Mouse (Mus musculus) T-helper 17 cell (primary cell): ENCODE results near the gene Slc41a2.
"Not testable (repeated sequence)": the region's sequence is repeated elsewhere in the genome, so short reads cannot be mapped to it uniquely, and the experiment has no call there.

Experiments used
- in situ Hi-C, 2 experiments: fragments of 300-600 bp; cut with MboI, MseI; formaldehyde crosslinking; loops; 1 replicate in 1 of 2; 2 replicates in 1 of 2; pipeline ENCODE4 v1.15.1; 2025; ENCODE audit warnings: high pct_unique_total_duplicates in 2 of 2

Slc41a2 gene

DNA sequence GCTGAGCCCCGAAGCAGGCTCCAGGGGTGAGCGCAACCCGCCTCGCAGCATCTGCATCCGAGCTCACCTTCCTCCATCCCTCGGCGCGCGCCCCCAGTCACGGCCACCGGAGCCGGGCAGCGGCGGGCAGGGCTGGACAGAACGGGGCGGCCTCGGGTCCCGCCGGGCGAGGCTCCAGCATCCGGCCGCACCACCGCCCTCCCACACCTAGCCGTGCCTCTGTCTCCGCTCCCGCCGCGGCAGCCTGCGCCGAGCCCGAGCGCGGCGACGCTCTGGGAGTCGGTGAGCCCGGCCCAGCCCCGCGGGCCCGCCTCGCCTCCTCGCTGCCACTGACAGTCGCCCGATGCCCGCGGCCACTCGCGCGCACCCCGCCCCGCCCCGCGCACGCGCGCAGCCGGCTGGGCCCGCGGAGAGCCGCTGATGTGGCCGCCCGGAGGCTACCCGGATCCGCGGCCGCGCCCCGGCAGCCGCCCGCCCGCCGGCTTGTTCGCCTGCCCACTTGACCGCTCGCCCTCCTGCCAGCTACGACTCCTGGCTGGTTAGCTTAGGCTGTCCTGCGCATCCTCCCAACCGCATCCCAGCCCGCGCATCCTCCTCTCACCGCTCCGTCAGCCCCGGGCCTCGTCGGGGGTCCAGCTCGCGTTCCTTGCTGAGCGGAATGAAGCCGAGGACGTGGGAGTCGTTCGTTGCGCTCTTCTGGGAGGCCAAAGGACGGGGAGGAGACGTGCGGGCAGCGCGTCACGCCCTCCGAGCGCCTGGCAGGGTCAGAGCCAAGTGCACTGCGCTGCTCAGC is at the start of gene Slc41a2:
Slc41a2 (minus strand) TSS at position 724 of the 793 bp plus-strand sequence.
- in situ Hi-C loops: no loop called here

DNA sequence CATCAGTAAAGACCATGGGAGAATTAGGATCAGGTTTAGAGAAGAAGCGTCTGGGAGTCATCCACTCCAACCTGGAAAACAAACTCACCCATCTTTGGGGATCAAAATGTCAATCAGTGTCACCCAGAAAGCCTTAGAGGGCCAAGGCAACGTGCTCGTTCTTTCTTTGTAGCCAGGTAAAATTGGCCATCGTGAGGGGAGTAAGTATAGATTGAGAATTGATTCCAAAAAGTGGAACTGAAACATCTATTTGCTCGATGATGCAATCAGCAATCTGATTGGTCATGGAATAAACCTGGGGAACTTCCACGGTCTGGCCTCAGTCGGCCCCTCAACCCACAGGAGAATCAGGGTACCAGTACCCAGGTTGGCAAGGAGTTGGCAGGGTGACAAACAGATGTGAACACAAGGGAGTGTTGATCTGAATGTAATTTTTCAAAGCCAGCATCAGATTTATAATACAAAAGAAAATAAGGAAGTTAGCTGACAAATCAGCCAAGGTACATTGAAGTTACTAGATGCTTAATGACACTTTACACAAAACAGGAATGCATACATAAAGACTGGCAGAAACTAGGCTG is 47.7 kb upstream of the Slc41a2 start:
- in situ Hi-C loops: no loop called here

DNA sequence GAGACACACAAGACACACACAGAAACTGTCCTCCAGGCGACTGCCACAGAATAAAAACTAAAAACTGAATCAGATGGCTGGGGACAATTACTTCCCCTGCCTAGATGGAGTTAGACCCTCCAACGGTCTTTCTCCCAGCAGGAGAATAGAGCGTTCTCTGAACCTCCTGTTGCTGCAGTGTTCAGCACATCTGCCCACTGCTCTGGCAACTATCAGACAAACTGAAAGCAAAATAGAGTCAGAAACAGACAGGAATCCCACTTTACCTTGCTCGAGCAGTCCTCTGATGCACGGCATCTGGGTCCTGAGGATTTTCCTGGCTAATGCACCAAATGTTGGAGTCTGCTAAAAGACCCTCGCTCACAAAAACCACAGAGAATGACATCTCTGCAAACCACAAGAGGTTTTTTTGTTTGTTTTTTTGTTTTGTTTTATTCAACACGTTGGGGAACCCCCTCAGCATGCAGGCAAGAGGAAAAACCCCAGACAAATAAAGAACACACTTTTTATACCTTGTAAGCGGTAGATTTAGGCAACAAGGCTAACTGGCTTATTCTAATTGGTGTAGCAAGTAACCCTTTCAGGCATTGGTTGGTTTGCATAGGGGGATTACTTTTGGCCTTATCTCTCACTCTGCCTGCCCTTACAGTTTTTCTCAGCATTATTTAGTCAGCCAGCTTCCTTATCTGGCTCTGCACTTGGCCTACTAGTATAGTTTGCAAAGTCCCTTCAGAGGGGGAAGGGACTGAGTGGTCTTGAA is 47.0 kb upstream of the Slc41a2 start:
- in situ Hi-C loops: no loop called here

DNA sequence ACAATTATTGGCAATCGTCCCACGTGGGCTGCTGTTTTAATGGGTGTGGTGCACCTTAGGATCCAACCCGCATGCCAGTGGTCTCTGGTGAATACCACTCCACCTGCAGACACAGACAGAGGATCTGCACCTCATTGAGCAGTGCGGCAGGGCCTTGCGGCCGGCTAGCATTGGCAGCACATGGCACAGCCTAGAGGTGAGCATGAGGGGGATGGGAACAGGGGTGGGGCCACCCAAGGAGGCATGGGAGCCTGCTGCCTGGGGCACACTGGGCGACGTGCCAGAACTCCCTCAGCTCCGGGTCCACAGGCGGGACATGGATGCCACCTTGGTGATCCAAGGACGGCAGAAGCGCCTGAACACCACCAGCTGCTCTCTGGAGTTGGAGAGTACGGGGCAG is 46.2 kb upstream of the Slc41a2 start:
- in situ Hi-C loops: no loop called here

DNA sequence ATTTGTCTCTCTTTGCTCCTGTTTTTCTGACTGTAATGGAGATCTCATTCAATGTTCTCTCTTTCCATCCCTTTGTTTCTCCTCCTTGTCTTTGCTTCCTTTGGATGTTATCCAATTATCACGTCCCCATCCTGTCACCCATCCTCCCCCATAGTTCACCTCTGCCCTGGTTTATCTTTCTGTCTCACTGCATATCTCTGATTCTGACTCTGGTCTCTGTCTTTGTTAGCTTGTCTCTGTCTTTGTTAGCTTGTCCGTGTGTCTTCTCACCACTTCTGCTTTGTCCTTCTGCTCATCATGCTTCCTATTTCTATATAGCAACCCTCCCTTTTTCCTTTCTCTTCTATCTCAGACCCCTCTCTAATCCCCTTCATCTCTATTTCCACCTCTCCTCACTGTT is 45.3 kb upstream of the Slc41a2 start:
- in situ Hi-C loops: no loop called here

DNA sequence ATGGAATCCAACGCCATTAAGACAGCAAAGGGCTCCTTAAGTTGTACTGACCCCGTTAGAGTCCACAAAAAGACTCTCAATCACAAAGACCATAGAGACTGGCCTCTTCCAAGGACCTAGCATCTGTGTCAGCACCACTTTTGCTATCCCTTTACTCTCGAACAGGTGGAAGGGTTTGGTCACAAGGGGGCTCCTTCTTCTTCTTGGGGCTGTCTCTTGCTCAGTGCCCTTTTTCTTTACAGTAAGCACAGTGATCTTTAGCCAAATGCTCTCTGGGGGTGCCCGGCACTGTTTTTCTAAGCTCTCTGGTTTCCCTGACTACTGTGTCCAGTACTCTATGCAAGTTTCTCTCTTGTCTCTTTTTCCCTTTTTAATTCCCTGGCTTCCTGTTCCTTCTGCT is 44.8 kb upstream of the Slc41a2 start:
- in situ Hi-C loops: no loop called here

DNA sequence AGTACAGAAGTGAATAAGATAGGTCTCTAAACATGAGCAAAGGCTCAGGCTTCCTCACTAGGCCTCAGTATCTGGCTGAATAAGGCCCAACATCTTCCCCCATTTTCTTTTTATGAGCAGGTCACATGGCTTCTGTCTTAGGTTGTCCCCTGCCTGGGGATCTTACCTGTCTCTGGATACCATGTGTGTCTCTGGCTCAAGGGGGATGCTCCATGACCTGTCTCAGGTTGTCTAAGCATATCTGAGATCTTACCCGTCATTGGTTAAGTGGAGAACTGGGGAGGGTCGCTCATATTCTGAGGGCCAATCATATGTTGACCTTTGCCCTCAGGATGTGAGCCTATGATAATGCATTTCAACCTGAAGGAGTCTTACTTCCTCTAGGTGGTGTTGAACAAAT is 42.8 kb upstream of the Slc41a2 start:
- in situ Hi-C loops: no loop called here

DNA sequence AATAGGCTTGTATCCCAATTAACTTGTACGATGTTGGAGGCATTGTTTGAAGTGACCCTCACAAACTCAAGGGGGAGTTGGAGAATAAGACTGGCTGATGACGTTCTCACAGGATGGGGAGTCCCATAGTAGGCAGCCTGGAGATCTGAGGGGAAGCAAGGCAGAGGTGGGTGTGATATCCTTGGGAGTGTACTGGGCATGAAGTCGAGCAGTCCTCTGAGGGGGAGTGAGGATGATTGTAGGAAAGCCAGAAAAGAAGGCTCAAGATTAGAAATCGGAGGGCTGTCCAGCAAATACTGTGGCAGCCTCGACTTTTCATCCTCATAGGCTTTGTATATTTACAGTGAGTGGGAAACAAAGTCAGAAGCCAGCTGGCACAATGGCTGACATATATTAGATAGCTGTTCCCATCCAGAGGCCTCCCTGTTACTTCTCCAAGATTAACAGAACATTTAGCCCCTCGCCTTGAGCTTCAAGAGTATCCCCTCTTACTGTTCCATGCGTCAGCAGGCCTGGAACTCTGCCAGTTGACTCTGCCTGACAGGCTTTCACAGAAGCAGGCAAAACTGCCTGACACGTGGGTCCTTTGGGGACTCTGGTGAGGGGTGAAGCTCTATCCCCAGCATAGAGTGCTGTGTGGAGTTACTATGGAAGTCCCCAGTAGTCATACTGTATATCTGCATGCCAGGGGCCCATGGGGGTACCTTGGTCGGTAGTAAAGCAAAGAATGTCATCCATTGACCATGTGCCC is 40.6 kb upstream of the Slc41a2 start:
- in situ Hi-C loops: no loop called here

DNA sequence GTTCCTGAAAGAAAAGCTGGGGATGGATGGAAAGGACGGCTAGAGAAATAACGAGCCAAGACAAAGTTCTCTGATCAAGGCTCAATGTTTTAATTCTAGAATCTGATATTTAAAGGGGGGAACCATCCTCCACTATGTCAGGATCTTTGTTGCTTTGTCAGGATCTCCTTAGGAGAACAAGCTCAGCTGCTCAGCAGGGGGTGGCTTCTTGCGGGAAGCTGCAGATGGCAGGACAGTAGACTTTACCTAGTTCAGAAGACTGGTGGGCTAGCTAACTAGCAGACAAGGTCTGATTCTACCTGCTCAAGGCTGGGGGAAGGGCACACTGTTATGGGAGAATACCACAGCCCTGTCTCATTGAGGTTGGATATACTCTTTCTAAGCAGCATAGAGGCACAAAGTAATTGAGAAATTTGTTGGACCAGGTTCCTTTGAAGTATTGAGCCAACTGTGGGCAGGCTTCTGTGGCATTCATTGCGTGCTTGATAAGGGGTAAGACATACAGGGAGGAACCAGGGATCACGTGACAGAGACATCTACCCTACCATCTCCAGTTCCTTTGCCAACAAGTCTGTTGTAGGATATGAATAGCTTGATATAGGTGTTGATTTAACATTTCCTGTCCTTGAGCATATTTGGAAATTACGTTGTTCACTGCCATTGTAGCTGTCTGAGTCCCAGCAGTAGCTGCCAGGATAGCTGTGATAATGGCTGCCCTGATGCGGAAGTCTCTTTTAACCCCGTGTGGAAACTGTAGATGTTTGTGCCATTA is 39.4 kb upstream of the Slc41a2 start:
- in situ Hi-C loops: no loop called here

DNA sequence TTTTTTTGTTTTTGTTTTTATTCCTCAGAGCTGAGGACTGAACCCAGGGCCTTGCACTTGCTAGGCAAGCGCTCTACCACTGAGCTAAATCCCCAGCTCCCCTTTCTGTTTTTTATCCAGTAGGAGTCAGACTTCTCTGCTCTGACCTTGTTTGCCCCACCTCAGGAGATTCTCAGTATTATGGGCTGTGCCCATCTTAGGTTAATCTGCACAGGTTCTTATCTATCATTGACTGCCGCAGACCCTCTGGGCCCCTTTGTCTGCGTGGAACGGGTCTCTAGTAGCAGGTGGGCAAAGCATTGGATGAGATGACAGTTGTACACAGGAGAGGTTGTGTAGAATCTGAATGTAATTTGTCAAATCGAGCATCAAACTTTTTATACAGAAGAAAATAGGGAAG is 37.8 kb upstream of the Slc41a2 start:
- in situ Hi-C loops: not testable (repeated sequence)

DNA sequence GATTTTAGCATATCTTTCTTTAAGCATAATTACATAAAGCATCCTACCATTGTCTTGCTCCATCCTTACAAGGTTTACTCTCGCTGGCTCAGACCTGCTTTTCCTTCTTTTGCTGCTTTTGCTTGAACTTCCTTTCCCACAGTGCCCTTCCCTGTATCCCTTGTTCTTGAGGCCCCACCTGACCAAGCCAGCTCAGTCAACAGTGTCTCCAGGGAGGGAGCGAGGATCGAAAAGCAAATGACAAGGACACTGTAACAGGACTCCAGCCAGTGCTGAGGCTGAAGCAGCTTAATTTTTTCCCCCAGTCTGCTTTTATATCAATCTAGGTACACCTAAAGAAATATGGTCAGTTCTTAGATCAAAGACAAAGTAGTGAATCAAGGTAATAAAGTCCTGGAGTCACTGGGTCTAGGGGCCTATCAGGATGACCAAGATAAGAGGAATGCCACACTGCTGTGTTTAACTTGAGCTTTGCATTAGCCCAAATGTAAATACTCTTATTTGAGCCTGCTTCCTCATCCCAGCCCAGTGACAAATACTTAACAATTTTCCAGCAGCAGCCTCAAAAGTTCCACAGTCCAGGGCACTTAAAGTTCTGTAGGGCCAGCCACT is 36.5 kb upstream of the Slc41a2 start:
- in situ Hi-C loops: no loop called here

DNA sequence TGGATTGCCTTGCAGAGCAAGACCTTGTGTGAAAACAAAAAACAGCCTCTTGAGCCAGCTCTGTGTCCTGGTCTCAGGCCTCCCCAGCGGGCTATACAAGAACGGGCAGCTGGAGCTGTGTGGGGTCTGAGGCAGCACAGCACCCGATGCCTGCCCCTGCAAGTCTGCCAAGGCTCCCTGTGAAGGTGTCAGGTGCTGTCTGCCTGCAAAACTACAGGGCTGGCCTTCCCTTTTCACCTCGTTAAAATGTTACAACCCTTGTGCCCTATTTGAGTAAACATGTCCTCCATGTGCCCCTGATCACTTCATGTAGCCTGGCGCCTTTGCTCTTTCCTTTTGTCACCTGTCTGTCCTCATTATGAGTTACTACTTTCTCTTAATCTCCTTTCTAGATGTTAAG is 31.2 kb upstream of the Slc41a2 start:
- in situ Hi-C loops: no loop called here

DNA sequence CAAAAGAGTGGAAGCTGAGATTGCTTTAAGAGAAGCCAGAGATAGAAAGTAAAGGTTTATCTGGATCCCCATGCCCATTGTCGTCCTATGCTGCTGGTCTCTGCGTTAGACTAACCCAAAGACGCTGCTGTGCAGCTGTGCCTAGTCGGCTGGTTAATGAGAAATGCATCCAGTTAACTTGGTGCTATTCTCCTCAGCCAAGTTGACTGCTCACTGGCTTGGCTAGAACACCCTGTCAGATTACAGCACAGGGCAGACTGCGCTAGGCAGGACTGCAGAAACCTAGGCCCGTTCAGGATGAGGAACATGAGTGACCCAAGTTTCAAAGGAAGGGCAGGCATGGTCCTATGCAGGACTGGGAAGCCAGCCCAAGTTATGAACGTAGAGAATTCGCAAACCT is 25.8 kb upstream of the Slc41a2 start:
- in situ Hi-C loops: no loop called here

DNA sequence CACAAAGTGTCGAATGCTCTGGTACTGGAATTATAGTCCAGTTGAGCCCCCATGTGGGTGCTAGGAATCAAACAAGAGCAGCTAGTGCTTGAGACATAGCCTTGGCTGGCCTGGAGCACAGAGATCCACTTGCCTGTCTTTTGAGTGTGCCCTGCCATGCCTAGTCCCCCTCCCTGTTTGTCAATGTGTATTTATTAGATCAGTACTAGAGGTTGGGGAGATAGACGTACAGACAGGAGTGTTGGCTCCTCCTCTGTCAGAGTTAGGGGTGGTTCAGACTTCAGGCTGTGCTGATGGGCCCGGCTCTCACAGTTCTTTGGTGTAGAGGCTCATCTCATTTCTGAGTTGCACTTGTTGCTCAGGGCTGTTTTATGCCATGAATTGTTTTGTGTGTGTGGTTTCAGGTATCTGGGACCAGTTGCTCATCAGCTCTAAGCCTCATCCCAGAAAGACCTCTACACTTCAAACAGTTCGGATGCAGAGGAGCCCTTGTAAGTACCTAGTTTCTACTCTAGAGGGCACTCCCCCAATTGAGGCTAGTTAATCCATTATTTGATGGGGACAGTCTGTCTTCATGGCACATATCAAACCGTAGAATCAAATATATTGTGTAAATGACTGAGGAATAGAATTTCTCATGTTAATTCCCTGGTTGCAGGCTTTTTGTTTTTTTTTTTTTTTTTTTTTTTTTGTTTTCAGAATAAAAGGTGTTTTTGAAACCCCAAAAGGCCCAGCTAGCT is 24.1 kb upstream of the Slc41a2 start:
- in situ Hi-C loops: no loop called here

DNA sequence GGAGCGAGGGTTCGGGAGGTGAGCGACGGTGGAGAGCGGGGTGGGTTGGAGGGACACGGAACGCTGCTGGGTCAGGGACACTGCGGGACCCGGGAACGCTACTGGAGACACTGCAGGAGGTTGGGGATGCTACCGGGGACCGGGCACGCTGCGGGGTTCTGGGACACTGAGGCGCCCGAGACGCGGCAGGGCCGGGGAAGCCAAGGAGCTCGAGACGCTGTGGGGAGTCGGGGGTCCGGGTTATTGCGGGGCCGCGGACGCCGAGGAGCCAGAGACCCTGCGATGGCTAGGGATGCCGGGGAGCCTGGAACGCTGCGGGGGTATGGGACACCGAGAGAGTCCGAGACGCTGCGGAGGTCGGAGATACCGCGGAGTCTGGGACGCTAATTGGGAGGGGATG is 22.7 kb upstream of the Slc41a2 start:
- in situ Hi-C loops: no loop called here

DNA sequence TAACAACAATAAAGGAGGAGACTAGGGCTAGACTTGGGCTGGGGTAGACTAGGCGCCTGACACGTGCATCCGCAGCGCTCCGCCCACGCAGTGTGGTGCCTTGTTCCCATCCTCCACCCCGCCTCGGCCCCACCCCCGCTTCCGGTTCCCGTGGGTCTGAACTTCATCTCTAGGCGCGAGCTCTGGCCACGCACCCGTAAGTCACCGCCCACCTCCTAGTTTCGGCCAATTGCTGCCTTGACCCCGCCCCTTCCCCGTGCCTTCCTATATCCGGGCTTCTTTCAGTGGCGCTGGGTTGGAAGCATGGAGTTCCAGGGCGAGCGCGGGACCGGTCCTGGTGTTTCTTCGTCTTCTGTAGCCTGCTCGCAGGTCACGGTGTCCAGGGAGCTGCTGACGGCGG is 22.3 kb upstream of the Slc41a2 start, which contains the start of gene D10Wsu102e:
D10Wsu102e (plus strand) TSS at position 266 of the 400 bp plus-strand sequence.
- in situ Hi-C loops: loop anchor here in 1 of 2 experiments (10.0 kb wide), 1 partner anchor 735 kb away; the partner anchor contains the start of genes 1190007I07Rik and Tdg

DNA sequence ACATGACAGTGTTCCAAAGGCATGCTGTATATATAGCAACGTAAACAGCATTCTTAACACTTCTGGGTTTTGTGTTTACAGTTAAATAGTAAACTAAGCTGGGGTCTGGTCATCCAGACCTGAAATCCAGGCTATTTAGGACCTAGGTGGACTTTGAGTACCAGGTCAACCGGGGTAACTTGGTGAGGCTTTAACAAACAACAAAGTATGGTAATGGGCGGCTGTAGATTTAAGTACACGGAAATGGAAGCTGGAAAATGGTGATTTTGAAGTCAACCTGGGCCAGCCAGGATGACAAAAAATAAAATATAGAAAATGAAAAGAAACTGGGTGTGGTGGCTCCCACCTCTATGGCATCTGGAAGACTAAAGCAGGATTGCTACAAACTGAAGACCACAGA is 21.8 kb upstream of the Slc41a2 start:
- in situ Hi-C loops: loop anchor here in 1 of 2 experiments (10.0 kb wide), 1 partner anchor 735 kb away; the partner anchor contains the start of genes 1190007I07Rik and Tdg

DNA sequence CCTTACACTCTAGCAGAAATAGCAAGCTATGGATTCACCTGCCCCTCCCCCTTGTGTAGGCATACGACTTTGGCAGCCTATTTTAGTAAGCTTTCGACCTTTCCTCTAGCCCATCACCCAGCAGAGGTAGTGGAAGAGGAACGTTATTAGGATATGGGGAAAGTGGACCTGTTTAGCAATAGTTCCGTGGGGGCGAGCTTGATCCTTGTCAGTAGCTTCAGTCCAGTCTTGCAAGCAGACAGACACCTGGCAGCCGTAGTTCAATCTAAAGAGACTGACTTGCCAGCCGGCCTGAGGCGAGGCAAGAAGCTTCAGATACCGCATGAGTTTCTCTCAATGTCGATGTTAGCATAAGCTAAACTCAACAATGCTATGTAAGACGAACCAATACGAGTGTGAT is 18.7 kb upstream of the Slc41a2 start:
- in situ Hi-C loops: loop anchor here in 1 of 2 experiments (10.0 kb wide), 1 partner anchor 732 kb away; the partner anchor contains the start of genes 1190007I07Rik and Tdg

DNA sequence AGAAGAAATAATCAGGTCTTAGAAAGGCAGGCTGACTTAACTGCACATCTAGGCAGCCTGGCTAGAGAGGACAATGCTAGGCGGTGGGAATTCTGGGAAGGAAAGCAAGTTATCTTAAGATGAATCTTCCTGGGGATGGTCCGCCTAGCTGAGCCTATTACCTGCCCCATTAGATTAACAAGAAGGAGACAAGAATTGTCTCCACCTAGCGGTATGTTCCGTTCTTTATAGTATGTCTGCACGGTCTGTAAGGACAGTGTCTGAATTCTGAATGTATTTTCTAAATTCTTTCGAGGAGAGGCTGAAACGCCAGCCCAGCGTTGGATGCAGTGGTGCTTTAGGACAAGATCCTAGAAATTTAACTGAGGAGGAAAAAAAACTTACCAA is 16.6 kb upstream of the Slc41a2 start:
- in situ Hi-C loops: loop anchor here in 1 of 2 experiments (10.0 kb wide), 1 partner anchor 730 kb away; the partner anchor contains the start of genes 1190007I07Rik and Tdg
